Mouse (Mus musculus): Measurements from ENCODE around the gene Terb2. TPM values are rescaled to one million over a fixed set of nuclear protein-coding genes. Genes with fewer than 3 reads are reported as not detected.
"Not testable (repeated sequence)": the region's sequence is repeated elsewhere in the genome, so short reads cannot be mapped to it uniquely, and the experiment has no call there.

Terb2 gene
- polyA plus RNA-seq, 1 experiment, result not detected

- no peaks in the 10 kb centered on the region for H3K27me3 ChIP-seq (ENCODE audit: control insufficient read depth, insufficient read depth, insufficient read length)
- TF ChIP-seq E2F4 (IDR thresholded peaks at IDR 0.05; ENCODE audit: insufficient read depth), result no peak
- TF ChIP-seq USF1 (IDR thresholded peaks at IDR 0.05; ENCODE audit: low read depth), result no peak
- TF ChIP-seq MAX (IDR thresholded peaks at IDR 0.05; ENCODE audit: low read depth), result no peak
- no peak for TF ChIP-seq TCF3 (IDR thresholded peaks at IDR 0.05; ENCODE audit: insufficient read length, low read depth)
- no peak for TF ChIP-seq MYOG (IDR thresholded peaks at IDR 0.05; ENCODE audit: control insufficient read depth in 1 of 3, insufficient read depth in 1 of 3, insufficient read length in 2 of 3, low read depth in 2 of 3)
- no peak for TF ChIP-seq REST (IDR thresholded peaks at IDR 0.05; ENCODE audit: insufficient read depth, insufficient read length)
- no peak for TF ChIP-seq MYOD1 (IDR thresholded peaks at IDR 0.05; ENCODE audit: control insufficient read depth in 1 of 3, insufficient read length in 2 of 3, low read depth in 2 of 3)
- TF ChIP-seq SRF (IDR thresholded peaks at IDR 0.05; ENCODE audit: control insufficient read depth, insufficient read length, low read depth), result no peak
- TF ChIP-seq POLR2AphosphoS2 (IDR thresholded peaks at IDR 0.05; ENCODE audit: insufficient read length, low read depth), result no peak
- TF ChIP-seq POLR2A (IDR thresholded peaks at IDR 0.05; ENCODE audit: insufficient read length, low read depth), result no peak
- no peak overlapping the region for H3ac ChIP-seq (ENCODE audit: control insufficient read depth, insufficient read length)
- H3K4me2 ChIP-seq (ENCODE audit: low read depth), result no peak overlapping the region
- no peaks in the 10 kb centered on the region for H3K36me3 ChIP-seq (ENCODE audit: control insufficient read depth, insufficient read depth)
- no peak overlapping the region for H3K4me3 ChIP-seq
- H3K79me2 ChIP-seq (ENCODE audit: control insufficient read depth, insufficient read depth), result no peaks in the 10 kb centered on the region
These were observed 8.4 kb downstream of the Terb2 start for GRCm38 (mm10) chr2:122194509-122194929.

GRCm38 (mm10) chr2:122201501-122201900, 15.4 kb downstream of the Terb2 start:
- TF ChIP-seq POLR2AphosphoS2 (IDR thresholded peaks at IDR 0.05; ENCODE audit: insufficient read length, low read depth), result no peak
- no peak for TF ChIP-seq USF1 (IDR thresholded peaks at IDR 0.05; ENCODE audit: low read depth)
- TF ChIP-seq MYOG (IDR thresholded peaks at IDR 0.05; ENCODE audit: control insufficient read depth in 1 of 3, insufficient read depth in 1 of 3, insufficient read length in 2 of 3, low read depth in 2 of 3), result no peak
- no peak for TF ChIP-seq TCF3 (IDR thresholded peaks at IDR 0.05; ENCODE audit: insufficient read length, low read depth)
- TF ChIP-seq CEBPB (IDR thresholded peaks at IDR 0.05; ENCODE audit: insufficient read depth, poor library complexity, severe bottlenecking), result no peak
- no peak for TF ChIP-seq MAX (IDR thresholded peaks at IDR 0.05; ENCODE audit: low read depth)
- TF ChIP-seq REST (IDR thresholded peaks at IDR 0.05; ENCODE audit: insufficient read depth, insufficient read length), result no peak
- TF ChIP-seq TCF12 (IDR thresholded peaks at IDR 0.05; ENCODE audit: insufficient read depth, poor library complexity, severe bottlenecking), result no peak
- no peak for TF ChIP-seq SRF (IDR thresholded peaks at IDR 0.05; ENCODE audit: control insufficient read depth, insufficient read length, low read depth)
- no peak for TF ChIP-seq MYOD1 (IDR thresholded peaks at IDR 0.05; ENCODE audit: control insufficient read depth in 1 of 3, insufficient read length in 2 of 3, low read depth in 2 of 3)
- no peak for TF ChIP-seq E2F4 (IDR thresholded peaks at IDR 0.05; ENCODE audit: insufficient read depth)
- TF ChIP-seq POLR2A (IDR thresholded peaks at IDR 0.05; ENCODE audit: insufficient read length, low read depth), result no peak
- H3K79me2 ChIP-seq (ENCODE audit: control insufficient read depth, insufficient read depth), result no peaks in the 10 kb centered on the region
- no peaks in the 10 kb centered on the region for H3K27me3 ChIP-seq (ENCODE audit: control insufficient read depth, insufficient read depth, insufficient read length)
- no peak overlapping the region for H3K4me3 ChIP-seq
- no peak overlapping the region for H3K4me2 ChIP-seq (ENCODE audit: low read depth)
- no peak overlapping the region for H3ac ChIP-seq (ENCODE audit: control insufficient read depth, insufficient read length)
- no peaks in the 10 kb centered on the region for H3K36me3 ChIP-seq (ENCODE audit: control insufficient read depth, insufficient read depth)

GRCm38 (mm10) chr2:122206440-122207107, 20.5 kb downstream of the Terb2 start:
- no peaks in the 10 kb centered on the region for H3K36me3 ChIP-seq (ENCODE audit: control insufficient read depth, insufficient read depth)

GRCm38 (mm10) chr2:122210534-122211228, 24.6 kb downstream of the Terb2 start:
- no peak for TF ChIP-seq CEBPB (IDR thresholded peaks at IDR 0.05; ENCODE audit: insufficient read depth, poor library complexity, severe bottlenecking)
- TF ChIP-seq MYOG (IDR thresholded peaks at IDR 0.05; ENCODE audit: control insufficient read depth in 1 of 3, insufficient read depth in 1 of 3, insufficient read length in 2 of 3, low read depth in 2 of 3), result no peak
- TF ChIP-seq POLR2A (IDR thresholded peaks at IDR 0.05; ENCODE audit: insufficient read length, low read depth), result no peak
- no peak for TF ChIP-seq MYOD1 (IDR thresholded peaks at IDR 0.05; ENCODE audit: control insufficient read depth in 1 of 3, insufficient read length in 2 of 3, low read depth in 2 of 3)
- no peak for TF ChIP-seq TCF12 (IDR thresholded peaks at IDR 0.05; ENCODE audit: insufficient read depth, poor library complexity, severe bottlenecking)
- TF ChIP-seq SRF (IDR thresholded peaks at IDR 0.05; ENCODE audit: control insufficient read depth, insufficient read length, low read depth), result no peak
- Histone ChIP-seq H3K4me3 (no peak overlapping the region), H3K36me3 (ENCODE audit: control insufficient read depth, insufficient read depth) (no peaks in the 10 kb centered on the region), H3ac (ENCODE audit: control insufficient read depth, insufficient read length) (no peak overlapping the region), H3K27me3 (ENCODE audit: control insufficient read depth, insufficient read depth, insufficient read length) (no peaks in the 10 kb centered on the region), H3K4me2 (ENCODE audit: low read depth) (no peak overlapping the region), H3K79me2 (ENCODE audit: control insufficient read depth, insufficient read depth) (no peaks in the 10 kb centered on the region)

More at GRCm38 (mm10) chr2:122206440-122207107, 20.5 kb downstream of the Terb2 start:
- H3ac ChIP-seq (ENCODE audit: control insufficient read depth, insufficient read length), result no peak overlapping the region
- no peak overlapping the region for H3K4me3 ChIP-seq
- H3K4me2 ChIP-seq (ENCODE audit: low read depth), result no peak overlapping the region
- H3K27me3 ChIP-seq (ENCODE audit: control insufficient read depth, insufficient read depth, insufficient read length), result no peaks in the 10 kb centered on the region
- TF ChIP-seq TCF12 (IDR thresholded peaks at IDR 0.05; ENCODE audit: insufficient read depth, poor library complexity, severe bottlenecking) (no peak), E2F4 (IDR thresholded peaks at IDR 0.05; ENCODE audit: insufficient read depth) (no peak), MAX (IDR thresholded peaks at IDR 0.05; ENCODE audit: low read depth) (no peak), USF1 (IDR thresholded peaks at IDR 0.05; ENCODE audit: low read depth) (no peak)
- no peaks in the 10 kb centered on the region for H3K79me2 ChIP-seq (ENCODE audit: control insufficient read depth, insufficient read depth)

GRCm38 (mm10) chr2:122217075-122217474, 31.0 kb downstream of the Terb2 start:
- H3K36me3 ChIP-seq (ENCODE audit: control insufficient read depth, insufficient read depth); H3ac ChIP-seq (ENCODE audit: control insufficient read depth, insufficient read length); H3K79me2 ChIP-seq (ENCODE audit: control insufficient read depth, insufficient read depth); H3K4me3 ChIP-seq; H3K4me2 ChIP-seq (ENCODE audit: low read depth); H3K27me3 ChIP-seq (ENCODE audit: control insufficient read depth, insufficient read depth, insufficient read length): not testable (repeated sequence)

Measured in myocyte (in vitro differentiated cells).